Mouse (Mus musculus) thymus, adult 2 months (tissue): Measurements from ENCODE around the gene Rdh1. TPM values are rescaled to one million over a fixed set of nuclear protein-coding genes. Genes with fewer than 3 reads are reported as not detected.

Experiments
- DNase-seq: peaks from one replicate; pipeline ENCODE4 v3.0.0; 2021
- H3K27ac ChIP-seq: fragments of 200-500 bp; 2 replicates; pipeline ENCODE4 v1.5.1; 2012; ENCODE audit warnings: low read length, control low read depth; ENCODE audit not compliant: control insufficient read depth, insufficient read depth
- H3K27me3 ChIP-seq: fragments of 200-500 bp; 2 replicates; pipeline ENCODE4 v1.6.1; 2012; ENCODE audit warnings: mild to moderate bottlenecking, low read length, moderate library complexity, mixed read lengths; ENCODE audit not compliant: control insufficient read depth, insufficient read depth
- H3K36me3 ChIP-seq: fragments of 200-500 bp; 2 replicates; pipeline ENCODE4 v1.6.1; 2012; ENCODE audit warnings: mild to moderate bottlenecking, low read length, moderate library complexity; ENCODE audit not compliant: control insufficient read depth, insufficient read depth
- H3K4me1 ChIP-seq: fragments of 200-500 bp; replicated peaks from 2 replicates; pipeline ENCODE4 v1.6.1; 2012; ENCODE audit warnings: low read length; ENCODE audit not compliant: control insufficient read depth, insufficient read depth
- H3K4me3 ChIP-seq: fragments of 200-500 bp; 2 replicates; pipeline ENCODE4 v1.5.1; 2012; ENCODE audit warnings: mild to moderate bottlenecking, low read length, control low read depth, moderate library complexity; ENCODE audit not compliant: control insufficient read depth, insufficient read depth
- CTCF ChIP-seq: fragments of 200-500 bp; IDR thresholded peaks from 2 replicates; pipeline ENCODE4 v1.5.1; 2012; ENCODE audit warnings: mild to moderate bottlenecking, control low read depth, low read length, moderate library complexity, borderline replicate concordance; ENCODE audit not compliant: control insufficient read depth, poor library complexity, insufficient read depth; ENCODE audit errors: extremely low read depth
- POLR2A ChIP-seq: fragments of 200-500 bp; IDR thresholded peaks from 2 replicates; pipeline ENCODE4 v1.6.1; 2012; ENCODE audit warnings: mild to moderate bottlenecking, low read length, control low read depth, moderate library complexity; ENCODE audit not compliant: control insufficient read depth, poor library complexity, insufficient read depth; ENCODE audit errors: extremely low read depth
- WGBS: fragments of 180-500 bp; shearing (Covaris S2); methylation state at CpG from one replicate; pipeline ENCODE4 v1.1.7; 2018; 5-methylcytosine and 5-hydroxymethylcytosine counted together
- polyA plus RNA-seq: library from polyadenylated mRNA; depleted of rRNA; stranded (reverse); fragments of >200 nt; gene quantifications from 2 replicates; pipeline ENCODE4 v1.2.3, GENCODE M21; 2012; rRNA removed

Gene Rdh1
- 0.04 and 0.08 TPM in 2 replicates for polyA plus RNA-seq

DNA sequence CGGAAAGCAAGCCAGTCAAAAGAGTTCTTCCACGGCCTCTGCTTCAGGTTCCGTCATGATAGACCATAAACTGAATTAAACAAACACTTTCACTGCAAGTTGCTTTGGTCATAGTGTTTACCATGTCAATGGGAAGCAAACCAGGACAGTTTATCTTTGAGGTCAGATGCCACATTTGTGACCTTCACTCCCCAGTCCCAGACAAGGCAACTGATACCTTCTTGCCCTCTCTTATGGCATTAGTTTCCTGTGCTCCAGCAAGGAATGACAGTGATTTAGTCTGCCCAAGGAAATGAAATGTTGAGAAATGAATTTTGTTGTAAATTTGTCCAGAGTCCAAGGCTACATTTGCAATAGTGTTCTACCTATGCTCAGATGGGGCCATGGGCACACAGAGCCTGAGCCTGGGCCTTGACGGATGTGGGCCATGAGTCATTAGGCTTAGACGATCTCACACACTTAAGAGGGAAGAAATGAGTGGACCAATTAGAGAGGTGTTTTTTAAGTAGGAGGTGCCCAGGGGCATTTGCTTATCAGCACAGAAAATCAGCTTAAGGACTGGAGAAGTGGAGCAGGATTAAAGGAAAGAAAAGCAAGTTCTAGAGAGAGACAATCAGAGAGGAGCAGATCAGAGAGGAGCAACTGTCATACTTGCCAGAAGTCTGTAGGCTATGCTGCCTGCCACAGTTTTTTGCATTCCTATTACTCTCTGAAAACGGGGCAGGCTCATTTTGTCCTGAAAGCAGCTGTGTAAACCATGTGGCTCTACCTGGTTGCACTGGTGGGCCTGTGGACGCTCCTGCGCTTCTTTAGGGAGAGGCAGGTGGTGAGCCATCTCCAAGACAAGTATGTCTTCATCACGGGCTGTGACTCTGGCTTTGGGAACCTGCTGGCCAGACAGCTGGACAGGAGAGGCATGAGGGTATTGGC lies at the start of gene Rdh1, which contains the start of gene Rdh16f1:
Rdh1 (plus strand) TSS at position 541 of the 930 bp plus-strand sequence.
Rdh16f1 (plus strand) TSS at position 607 of the 930 bp plus-strand sequence.
- H3K27ac ChIP-seq: no peak within 1 kb of the TSS
- WGBS: 88% methylated on average over 9 of the region's 9 CpGs

DNA sequence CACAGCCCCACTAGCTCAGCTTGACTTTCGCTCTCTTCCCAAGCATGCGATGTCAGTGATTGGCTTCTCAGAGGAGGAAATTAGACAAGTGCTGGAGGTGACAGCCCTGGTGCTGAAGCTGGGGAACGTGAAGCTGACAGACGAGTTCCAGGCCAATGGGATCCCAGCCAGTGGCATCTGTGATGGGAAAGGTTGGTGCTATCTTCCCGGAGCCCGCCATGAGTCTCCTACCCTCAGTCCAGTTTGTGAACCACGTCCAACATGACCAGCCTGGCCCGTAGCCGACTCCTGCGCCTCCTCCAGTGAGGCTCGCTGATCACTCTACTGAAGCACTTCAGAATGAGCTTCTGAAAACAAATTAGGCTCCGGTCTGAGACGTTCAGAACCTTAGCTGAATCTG lies 49.2 kb upstream of the Rdh1 start:
- Histone ChIP-seq H3K27me3 (no peaks in the 10 kb centered on the region), H3K36me3 (no peaks in the 10 kb centered on the region), H3K27ac (no peak overlapping the region), H3K4me1 (no peaks in the 10 kb centered on the region), H3K4me3 (no peak overlapping the region)
- 89% methylated on average over 13 of the region's 13 CpGs for WGBS
- no peak for TF ChIP-seq POLR2A
- TF ChIP-seq CTCF: no peak
- no peak for DNase-seq

More for the DNA sequence above, at the start of gene Rdh1, which contains the start of gene Rdh16f1:
- no peak for TF ChIP-seq POLR2A
- no peak for TF ChIP-seq CTCF
- Histone ChIP-seq H3K36me3 (no peaks in the 10 kb centered on the region), H3K4me1 (no peaks in the 10 kb centered on the region), H3K4me3 (no peak within 1 kb of the TSS), H3K27me3 (no peaks in the 10 kb centered on the region)
- no peak for DNase-seq

- no peak overlapping the region for H3K4me3 ChIP-seq
- no peak for DNase-seq
- WGBS: 91% methylated on average over 6 of the region's 6 CpGs
- TF ChIP-seq POLR2A: no peak
- TF ChIP-seq CTCF: no peak
- H3K36me3 ChIP-seq: no peaks in the 10 kb centered on the region
- H3K27ac ChIP-seq: no peak overlapping the region
- no peaks in the 10 kb centered on the region for H3K27me3 ChIP-seq
- H3K4me1 ChIP-seq: no peaks in the 10 kb centered on the region
Observed at GRCm38 (mm10) chr10:127712736-127713135, 46.8 kb upstream of the Rdh1 start.

- Histone ChIP-seq H3K4me3 (no peak overlapping the region), H3K4me1 (no peaks in the 10 kb centered on the region), H3K27me3 (no peaks in the 10 kb centered on the region; the same call in 1 of the 2 replicates), H3K36me3 (no peaks in the 10 kb centered on the region), H3K27ac (no peak overlapping the region)
- TF ChIP-seq POLR2A (no peak), CTCF (no peak)
- no peak for DNase-seq
- 59% methylated on average over 20 of the region's 20 CpGs for WGBS
Observed at GRCm38 (mm10) chr10:127721671-127722418, 37.7 kb upstream of the Rdh1 start.

- Histone ChIP-seq H3K36me3 (no peaks in the 10 kb centered on the region), H3K4me1 (no peaks in the 10 kb centered on the region), H3K27ac (no peak within 1 kb of the TSS), H3K4me3 (no peak within 1 kb of the TSS), H3K27me3 (no peaks in the 10 kb centered on the region; the same call in 1 of the 2 replicates)
- TF ChIP-seq POLR2A: no peak
- TF ChIP-seq CTCF: no peak
- WGBS: 92% methylated on average over 3 of the region's 3 CpGs
- DNase-seq: no peak
Observed at GRCm38 (mm10) chr10:127724178-127724577, 35.3 kb upstream of the Rdh1 start, which contains the start of gene Tac2. Gene Tac2 (plus strand): TSS chr10:127724478.

GRCm38 (mm10) chr10:127725136-127725535 lies 34.4 kb upstream of the Rdh1 start:
- Histone ChIP-seq H3K27me3 (no peaks in the 10 kb centered on the region; the same call in 1 of the 2 replicates), H3K27ac (no peak overlapping the region), H3K4me1 (no peaks in the 10 kb centered on the region), H3K36me3 (no peaks in the 10 kb centered on the region), H3K4me3 (no peak overlapping the region)
- no peak for DNase-seq
- no peak for TF ChIP-seq CTCF
- no peak for TF ChIP-seq POLR2A
- WGBS: 94% methylated on average over 4 of the region's 4 CpGs
